Mouse (Mus musculus): ENCODE measurements around the gene Eef1g. TPM values are rescaled to one million over a fixed set of nuclear protein-coding genes. Genes with fewer than 3 reads are reported as not detected.

Gene Eef1g
- total and polyA plus RNA-seq, 3 experiments = 191 to 260 (median 224) TPM

DNA sequence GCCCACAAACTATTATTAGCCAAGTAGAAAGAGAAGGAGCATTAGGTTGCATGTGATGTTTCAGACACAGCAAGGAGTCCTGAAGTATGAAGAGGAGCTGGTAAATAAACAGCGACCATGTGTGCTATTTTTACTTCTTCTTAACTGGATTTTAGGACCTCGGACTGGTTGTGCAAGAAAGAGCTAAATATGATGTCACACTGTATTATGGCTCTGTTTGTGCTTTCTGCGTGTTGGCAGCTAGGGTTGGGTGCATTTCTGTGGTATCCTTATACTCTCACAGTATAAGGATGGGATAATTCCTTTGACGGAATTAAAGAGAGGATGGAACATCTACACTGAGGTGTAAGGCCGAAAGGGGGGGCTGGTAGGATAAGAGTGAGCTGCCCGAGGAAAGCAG lies 21.6 kb upstream of the Eef1g start:
- H3K27ac ChIP-seq = no peak overlapping the region
- no peaks in the 10 kb centered on the region for H3K27me3 ChIP-seq (ENCODE audit: control insufficient read depth, insufficient read depth, low read length)
- WGBS = 52% methylated on average over 6 of the region's 6 CpGs
- intact Hi-C loops (cut with DNase I) = no loop called here
- H3K79me2 ChIP-seq (replicated peaks; ENCODE audit: control insufficient read depth, insufficient read depth, low read length) = 0 out of 2 replicates have a peak, but pooled peaks cover 2% of the 10 kb centered on the region
- DNase-seq = no peak
- peaks cover 6% of the 10 kb centered on the region for H3K4me1 ChIP-seq (ENCODE audit: control insufficient read depth, insufficient read depth, low read length)
- TF ChIP-seq POLR2A (IDR thresholded peaks at IDR 0.05; ENCODE audit: insufficient read depth, low read depth, low read length) = no peak
- no peak for TF ChIP-seq EP300 (IDR thresholded peaks at IDR 0.05; ENCODE audit: insufficient read depth, low read depth, low read length)
- TF ChIP-seq CTCF (IDR thresholded peaks at IDR 0.05) = no peak
- H3K4me3 ChIP-seq = peak overlapping the region; percentile 4; the same call in 1 of the 2 replicates
- peaks cover 11% of the 10 kb centered on the region for H3K36me3 ChIP-seq (ENCODE audit: control insufficient read depth, insufficient read depth, low read length)
- no peak overlapping the region for H3K9ac ChIP-seq (ENCODE audit: low read depth, low read length)

DNA sequence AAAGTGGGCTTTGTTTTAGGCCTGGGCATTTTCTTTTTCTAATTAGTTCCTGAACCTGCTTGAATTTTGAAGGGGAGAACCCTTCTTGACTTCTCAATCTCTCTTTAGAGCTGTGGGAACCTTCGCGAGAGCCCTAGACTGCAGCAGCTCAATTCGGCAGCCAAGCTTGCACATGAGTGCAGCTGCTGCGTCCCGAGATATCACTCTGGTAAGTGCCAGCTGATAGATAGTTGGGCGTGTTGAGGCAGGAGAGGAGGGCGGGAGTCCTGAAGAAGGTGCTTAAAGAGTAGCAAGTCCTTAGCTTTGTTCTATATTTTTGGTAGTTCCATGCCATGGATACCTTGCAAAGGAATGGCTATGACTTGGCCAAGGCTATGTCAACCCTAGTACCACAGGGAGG lies 19.9 kb upstream of the Eef1g start:
- H3K9ac ChIP-seq (ENCODE audit: low read depth, low read length) = no peak overlapping the region
- 0 out of 2 replicates have a peak, but pooled peaks cover 2% of the 10 kb centered on the region for H3K79me2 ChIP-seq (replicated peaks; ENCODE audit: control insufficient read depth, insufficient read depth, low read length)
- H3K27me3 ChIP-seq (ENCODE audit: control insufficient read depth, insufficient read depth, low read length) = no peaks in the 10 kb centered on the region
- TF ChIP-seq POLR2A (IDR thresholded peaks at IDR 0.05; ENCODE audit: insufficient read depth, low read depth, low read length) = no peak
- no peak for TF ChIP-seq CTCF (IDR thresholded peaks at IDR 0.05)
- no peak for TF ChIP-seq EP300 (IDR thresholded peaks at IDR 0.05; ENCODE audit: insufficient read depth, low read depth, low read length)
- intact Hi-C loops (cut with DNase I) = no loop called here
- WGBS = 71% methylated on average over 7 of the region's 7 CpGs
- no peak overlapping the region for H3K27ac ChIP-seq
- DNase-seq = no peak
- peaks cover 11% of the 10 kb centered on the region for H3K36me3 ChIP-seq (ENCODE audit: control insufficient read depth, insufficient read depth, low read length)
- H3K4me1 ChIP-seq (ENCODE audit: control insufficient read depth, insufficient read depth, low read length) = peaks cover 5% of the 10 kb centered on the region
- no peak overlapping the region for H3K4me3 ChIP-seq

DNA sequence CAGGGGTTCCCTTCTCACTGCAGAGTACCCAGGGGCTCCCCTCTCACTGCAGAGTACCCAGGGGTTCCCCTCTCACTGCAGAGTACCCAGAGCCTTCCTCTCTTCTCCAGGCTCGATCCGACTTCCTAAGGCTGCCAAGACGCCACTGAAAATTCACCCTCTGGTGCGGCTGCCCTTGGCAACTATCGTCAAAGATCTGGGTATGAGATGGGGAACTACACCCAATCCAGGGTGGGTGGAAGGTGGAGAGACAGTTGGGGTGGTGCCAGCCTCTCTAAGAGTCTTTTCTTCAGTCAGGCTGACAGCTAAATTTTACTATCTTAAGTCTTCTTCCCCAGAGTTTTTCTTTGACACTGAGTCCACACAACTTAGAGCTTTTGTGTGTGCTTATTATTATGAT lies 16.7 kb upstream of the Eef1g start:
- Histone ChIP-seq H3K27me3 (ENCODE audit: control insufficient read depth, insufficient read depth, low read length) (no peaks in the 10 kb centered on the region), H3K4me3 (no peak overlapping the region), H3K9ac (ENCODE audit: low read depth, low read length) (no peak overlapping the region), H3K36me3 (ENCODE audit: control insufficient read depth, insufficient read depth, low read length) (no peaks in the 10 kb centered on the region; the same call in none of the 2 replicates), H3K27ac (no peak overlapping the region), H3K79me2 (replicated peaks; ENCODE audit: control insufficient read depth, insufficient read depth, low read length) (peaks cover 2% of the 10 kb centered on the region; the same call in 1 of the 2 replicates), H3K4me1 (ENCODE audit: control insufficient read depth, insufficient read depth, low read length) (peaks cover 4% of the 10 kb centered on the region)
- 91% methylated on average over 5 of the region's 5 CpGs for WGBS
- DNase-seq = no peak
- TF ChIP-seq POLR2A (IDR thresholded peaks at IDR 0.05; ENCODE audit: insufficient read depth, low read depth, low read length) (no peak), EP300 (IDR thresholded peaks at IDR 0.05; ENCODE audit: insufficient read depth, low read depth, low read length) (no peak), CTCF (IDR thresholded peaks at IDR 0.05) (no peak)
- intact Hi-C loops (cut with DNase I) = loop anchor here (5.0 kb wide), 1 partner anchor 53 kb away; the partner anchor contains the start of gene Ganab

DNA sequence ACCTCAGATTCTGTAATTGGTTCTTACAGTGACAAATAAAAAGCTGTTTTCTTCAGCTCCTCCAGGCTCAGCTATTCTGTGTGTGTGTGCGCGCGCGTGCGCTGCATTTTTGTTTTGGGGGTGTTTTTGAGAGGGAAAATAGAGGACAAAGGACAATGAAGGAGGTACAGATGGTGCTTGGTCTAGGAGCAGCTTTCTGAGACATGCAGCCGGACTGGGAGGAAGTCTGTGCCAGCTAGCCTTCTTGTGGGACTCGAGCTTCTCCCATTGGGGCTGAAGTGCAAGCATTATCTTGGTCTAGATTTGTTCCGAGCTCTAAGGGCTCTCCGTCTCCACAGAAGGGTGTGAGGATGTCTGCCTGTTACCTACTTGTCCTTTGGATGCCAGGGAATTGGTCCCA lies 14.6 kb upstream of the Eef1g start:
- H3K4me1 ChIP-seq (ENCODE audit: control insufficient read depth, insufficient read depth, low read length) = peaks cover 4% of the 10 kb centered on the region
- no peak overlapping the region for H3K27ac ChIP-seq
- peaks cover 3% of the 10 kb centered on the region; the same call in 1 of the 2 replicates for H3K79me2 ChIP-seq (replicated peaks; ENCODE audit: control insufficient read depth, insufficient read depth, low read length)
- TF ChIP-seq EP300 (IDR thresholded peaks at IDR 0.05; ENCODE audit: insufficient read depth, low read depth, low read length) = no peak
- no peaks in the 10 kb centered on the region; the same call in 1 of the 2 replicates for H3K36me3 ChIP-seq (ENCODE audit: control insufficient read depth, insufficient read depth, low read length)
- no peak overlapping the region for H3K9ac ChIP-seq (ENCODE audit: low read depth, low read length)
- no peak overlapping the region for H3K4me3 ChIP-seq
- H3K27me3 ChIP-seq (ENCODE audit: control insufficient read depth, insufficient read depth, low read length) = no peaks in the 10 kb centered on the region
- intact Hi-C loops (cut with DNase I) = loop anchor here (5.0 kb wide), 1 partner anchor 55 kb away; the partner anchor contains the start of gene Ganab
- DNase-seq = no peak
- 80% methylated on average over 9 of the region's 9 CpGs for WGBS

DNA sequence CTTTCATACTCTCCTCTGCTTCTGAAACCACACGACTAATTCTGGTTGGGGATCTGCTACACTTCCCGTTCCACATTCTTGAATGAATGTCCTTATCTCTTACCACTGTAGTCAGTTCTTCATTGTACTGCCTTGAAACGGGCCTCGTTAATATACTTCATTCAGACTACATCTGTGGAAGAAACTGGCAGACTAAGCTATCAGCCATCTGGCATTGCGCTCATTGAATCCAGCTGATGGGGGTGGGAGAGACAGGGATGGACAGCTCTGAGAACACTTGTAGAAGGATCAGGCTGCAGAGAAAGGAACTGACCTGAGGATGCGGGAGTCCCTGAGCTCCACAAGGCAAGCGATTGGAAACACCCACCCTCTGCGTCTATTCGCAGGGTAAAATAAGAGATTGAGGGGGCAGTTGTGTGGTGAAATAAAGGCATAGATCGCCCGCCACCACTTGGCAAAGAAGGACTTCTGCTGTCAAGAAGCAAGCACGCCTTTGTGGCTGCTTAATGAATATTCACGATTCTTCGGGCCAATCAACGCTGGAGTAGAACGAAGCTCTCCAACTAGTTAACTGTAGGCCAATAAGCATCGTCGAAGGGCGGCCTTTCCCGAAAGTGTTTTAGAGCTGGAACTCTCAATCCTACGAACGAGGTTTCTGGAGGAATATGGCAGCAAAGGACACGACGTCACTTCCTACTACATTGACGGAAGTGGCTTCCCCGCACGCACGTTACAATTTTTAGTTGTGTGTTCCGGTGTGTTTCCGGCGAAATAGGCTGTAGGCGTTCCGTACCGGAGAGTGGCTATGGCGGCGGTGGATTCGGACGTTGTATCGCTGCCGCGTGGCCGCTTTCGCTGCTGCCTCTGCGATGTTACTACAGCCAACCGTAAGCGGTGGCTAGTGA lies 13.5 kb upstream of the Eef1g start, which contains the start of gene Tut1:
TSS of gene Tut1 (plus strand) at position 713 of the 905 bp plus-strand sequence.
- Histone ChIP-seq H3K9ac (ENCODE audit: low read depth, low read length) (peak within 1 kb of the TSS; percentile 82), H3K27me3 (ENCODE audit: control insufficient read depth, insufficient read depth, low read length) (no peaks in the 10 kb centered on the region), H3K79me2 (replicated peaks; ENCODE audit: control insufficient read depth, insufficient read depth, low read length) (peaks cover 3% of the 10 kb centered on the region; the same call in 1 of the 2 replicates), H3K4me3 (peak within 1 kb of the TSS; percentile 95), H3K4me1 (ENCODE audit: control insufficient read depth, insufficient read depth, low read length) (peaks cover 4% of the 10 kb centered on the region), H3K27ac (peak within 1 kb of the TSS; percentile 75), H3K36me3 (ENCODE audit: control insufficient read depth, insufficient read depth, low read length) (no peaks in the 10 kb centered on the region)
- peak; percentile 84 for TF ChIP-seq POLR2A (IDR thresholded peaks at IDR 0.05; ENCODE audit: insufficient read depth, low read depth, low read length)
- peak; percentile 91 for TF ChIP-seq EP300 (IDR thresholded peaks at IDR 0.05; ENCODE audit: insufficient read depth, low read depth, low read length)
- peak; percentile 17; the same call in 1 of the 2 replicates for TF ChIP-seq CTCF (IDR thresholded peaks at IDR 0.05)
- WGBS = under 1% methylated on average over 46 of the region's 46 CpGs
- peak; percentile 89 to 93 for DNase-seq
- intact Hi-C loops (cut with DNase I) = loop anchor here (1.0 to 5.0 kb wide), 2 partner anchors 12 to 56 kb away; partner anchors contain the start of genes Ganab and Mta2

All from heart, adult 2 months (tissue).